Mouse (Mus musculus) embryonic fibroblast, embryonic 13.5 days (primary cell): ENCODE data around the gene Nipal4.

ENCODE experiments used
- CTCF ChIP-seq: IDR thresholded peaks from 2 replicates; pipeline ENCODE4 v1.5.1; 2011; ENCODE audit warnings: mild to moderate bottlenecking, control low read depth, low read length, moderate library complexity, borderline replicate concordance; ENCODE audit not compliant: insufficient read depth
- POLR2A ChIP-seq: IDR thresholded peaks from 2 replicates; pipeline ENCODE4 v1.6.1; 2011; ENCODE audit warnings: low read depth, mild to moderate bottlenecking, control low read depth, low read length, moderate library complexity

DNA sequence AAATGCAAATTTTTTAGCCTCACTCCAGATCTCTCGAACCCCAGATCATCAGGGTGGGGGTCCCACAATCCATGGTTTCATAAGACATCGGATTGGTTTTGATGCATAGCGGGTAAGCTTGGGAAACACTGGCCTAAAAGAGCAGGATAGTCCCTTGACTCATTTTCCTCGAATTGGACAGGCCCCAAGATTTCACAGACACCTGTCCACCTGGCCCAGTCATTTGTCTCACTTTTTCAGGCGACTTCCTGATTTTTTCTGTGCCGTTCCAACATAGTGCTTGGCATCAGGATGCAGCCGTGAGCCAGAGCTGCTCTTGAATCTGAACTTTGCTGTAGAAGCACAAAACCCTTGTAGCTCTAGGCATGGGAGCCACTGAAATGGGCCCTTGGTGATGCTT is 52.1 kb downstream of the Nipal4 start:
- TF ChIP-seq CTCF, result no peak
- TF ChIP-seq POLR2A, result no peak
